Mouse (Mus musculus) bone marrow, adult 2 months (tissue): Measurements from ENCODE around the gene Ulk4.

ENCODE experiments used
- CTCF ChIP-seq: fragments of 200-500 bp; IDR thresholded peaks from 2 replicates; pipeline ENCODE4 v1.5.1; 2011; ENCODE audit warnings: low read length, control low read depth; ENCODE audit not compliant: control insufficient read depth, insufficient read depth
- POLR2A ChIP-seq: fragments of 200-500 bp; IDR thresholded peaks from 2 replicates; pipeline ENCODE4 v1.6.1; 2011; ENCODE audit warnings: low read depth, mild to moderate bottlenecking, control low read depth, low read length, borderline replicate concordance; ENCODE audit not compliant: control insufficient read depth

DNA sequence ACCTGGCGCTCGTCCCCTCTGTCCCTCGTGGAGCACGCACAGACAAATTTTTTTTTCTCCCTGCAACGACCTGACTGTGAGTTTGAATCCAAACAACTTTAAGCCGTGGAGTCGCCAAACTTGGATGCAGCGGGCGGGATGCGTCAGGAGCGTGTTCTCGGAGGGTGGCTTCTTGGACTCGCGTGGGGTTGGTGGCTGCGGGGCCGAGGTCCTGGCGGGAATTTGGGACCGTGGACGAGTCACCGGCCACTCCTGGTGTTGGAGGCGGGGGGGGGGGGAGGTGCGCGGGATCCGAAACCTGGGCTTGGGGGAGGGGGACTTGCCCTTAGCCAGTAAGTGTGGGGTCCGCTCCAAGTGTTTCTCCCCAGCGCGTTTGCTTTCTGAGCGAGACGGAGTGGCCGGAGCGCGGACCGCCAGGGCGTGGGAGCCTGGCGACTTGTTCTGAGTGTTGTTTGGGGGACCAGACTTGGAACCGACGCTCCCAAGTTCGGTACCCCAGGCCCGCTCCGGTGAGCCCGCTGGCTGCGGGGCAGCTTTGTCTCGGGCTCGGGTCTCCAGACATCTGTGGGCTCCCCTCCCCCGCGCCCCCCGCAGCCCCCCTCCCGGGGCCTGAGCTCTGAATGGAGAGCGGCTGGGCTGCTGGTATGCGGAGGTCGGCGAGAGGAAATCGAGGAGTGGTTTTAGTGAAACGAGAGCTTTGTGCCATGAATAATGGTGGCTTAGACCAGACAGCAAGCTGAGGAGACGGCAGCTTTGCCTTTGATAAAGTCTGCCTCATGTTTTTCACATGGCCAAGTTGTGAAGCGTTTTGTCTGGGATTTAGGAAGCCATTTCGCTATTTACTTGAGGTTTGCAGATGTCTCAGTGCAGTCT, 342.9 kb downstream of the Ulk4 start:
- TF ChIP-seq POLR2A, result no peak
- TF ChIP-seq CTCF, result no peak
